Mouse (Mus musculus) mouse embryonic stem cell (cell line): ENCODE measurements around the gene Iqsec3.
"Not testable (repeated sequence)": the region's sequence is repeated elsewhere in the genome, so short reads cannot be mapped to it uniquely, and the experiment has no call there.

Experiments
- in situ Hi-C, 2 experiments: fragments of 300-500 bp; cut with MboI; formaldehyde crosslinking; loops; 1 replicate in 1 of 2; 3 replicates in 1 of 2; pipeline ENCODE4 v1.14.3; 2019 to 2020; ENCODE audit warnings: low sequenced_read_pairs in 2 of 2, low pct_unique_long_range_greater_than_20kb in 1 of 2, mixed read lengths in 1 of 2; ENCODE audit not compliant: unreplicated experiment in 1 of 2

Iqsec3 gene

DNA sequence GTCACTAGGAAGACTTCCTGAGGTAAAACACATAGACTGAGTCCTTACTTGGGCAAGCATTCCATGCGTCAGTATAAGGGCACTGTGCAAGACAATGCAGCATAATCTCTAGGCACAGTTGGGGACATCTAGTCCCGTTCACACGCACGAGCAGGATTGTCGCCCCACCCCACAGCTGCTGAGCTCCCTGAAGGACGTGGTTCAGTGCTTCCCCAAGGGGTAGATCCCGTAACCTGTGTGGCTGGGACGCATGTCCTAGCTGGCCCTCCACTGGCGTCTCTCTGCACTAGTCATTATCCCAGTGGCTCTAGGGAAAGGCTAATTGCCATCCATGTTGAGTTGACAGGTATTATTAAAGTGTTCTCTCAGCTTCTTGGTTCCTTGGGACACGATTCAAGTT lies 91.4 kb downstream of the Iqsec3 start:
- in situ Hi-C loops = no loop called here

DNA sequence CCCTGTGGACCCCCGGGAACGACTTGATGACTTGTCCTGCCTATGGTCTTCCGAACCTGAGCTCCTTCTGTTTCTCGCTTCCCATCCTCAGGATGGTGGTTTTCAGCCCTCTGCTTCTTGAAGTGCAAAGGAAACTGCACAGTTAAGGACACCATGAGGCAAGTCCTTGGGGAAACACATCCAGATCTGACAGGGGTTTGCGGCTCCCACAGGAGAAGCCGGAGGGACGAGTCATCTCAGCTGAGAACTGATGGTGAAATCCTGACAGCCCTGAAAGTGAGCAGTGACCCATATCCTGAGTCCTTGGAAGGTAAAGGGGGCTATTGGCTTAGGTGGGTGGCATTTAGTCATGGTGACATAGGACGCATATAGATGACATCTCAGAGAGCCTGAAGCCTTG lies 92.9 kb downstream of the Iqsec3 start:
- in situ Hi-C loops = no loop called here

GRCm38 (mm10) chr6:121378256-121378655 lies 95.2 kb downstream of the Iqsec3 start:
- in situ Hi-C loops = no loop called here

DNA sequence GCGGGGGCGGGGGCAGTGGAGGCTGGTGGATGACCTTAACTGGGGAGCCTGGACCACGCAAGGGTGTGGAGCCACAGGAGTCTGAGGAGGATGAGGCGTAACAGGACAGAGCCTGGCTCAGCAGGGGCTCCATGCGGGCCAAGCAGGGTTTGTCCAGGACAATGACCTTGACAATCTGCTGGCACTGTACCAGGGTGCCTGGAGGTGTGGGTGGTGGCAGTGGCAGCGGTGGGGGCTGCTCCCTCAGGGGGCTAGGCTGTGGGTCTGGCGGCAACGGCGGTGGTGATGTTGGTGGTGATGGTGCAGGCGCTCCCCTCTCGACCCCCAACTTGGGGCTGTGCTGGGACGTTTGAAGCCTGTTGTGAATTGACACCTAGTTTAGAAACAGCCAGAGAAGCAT lies 97.3 kb downstream of the Iqsec3 start:
- in situ Hi-C loops = no loop called here

DNA sequence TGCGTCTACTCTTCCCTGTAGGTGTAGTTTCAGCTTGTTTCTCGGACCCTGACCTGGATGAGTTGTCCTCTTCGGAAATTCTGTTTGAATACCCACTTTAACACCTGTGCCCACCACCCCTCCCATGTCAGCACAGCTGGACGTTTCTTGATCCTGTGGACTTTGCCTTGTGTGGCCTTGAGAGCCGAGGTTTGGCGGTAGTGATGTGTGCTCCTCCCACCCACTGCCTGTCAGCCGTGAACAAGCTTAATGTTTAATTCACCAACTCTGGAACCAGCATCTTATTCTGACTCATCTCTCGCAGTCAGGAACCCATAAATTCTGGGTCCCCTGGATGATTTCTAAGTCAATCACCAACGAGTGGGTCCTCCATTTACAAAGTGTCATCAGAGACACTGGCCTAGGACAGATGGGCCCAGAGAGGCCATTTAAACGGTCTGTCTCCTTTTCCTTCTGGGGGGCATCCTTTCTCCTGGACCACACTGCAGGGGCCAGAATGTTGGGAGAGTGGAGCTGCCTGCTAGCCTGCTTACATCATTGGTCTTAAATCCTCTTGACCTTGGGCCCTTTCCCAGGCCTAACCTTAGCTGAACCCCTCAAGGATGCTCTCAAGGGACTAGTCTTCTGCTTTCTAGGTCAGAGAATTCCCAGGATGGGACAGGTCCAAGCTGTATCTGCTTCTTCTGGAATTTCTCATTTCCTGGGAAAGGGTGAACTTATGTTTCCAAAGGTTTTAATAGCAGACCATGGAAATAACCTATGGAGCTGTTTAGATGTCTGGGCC lies 102.1 kb downstream of the Iqsec3 start:
- in situ Hi-C loops = no loop called here

DNA sequence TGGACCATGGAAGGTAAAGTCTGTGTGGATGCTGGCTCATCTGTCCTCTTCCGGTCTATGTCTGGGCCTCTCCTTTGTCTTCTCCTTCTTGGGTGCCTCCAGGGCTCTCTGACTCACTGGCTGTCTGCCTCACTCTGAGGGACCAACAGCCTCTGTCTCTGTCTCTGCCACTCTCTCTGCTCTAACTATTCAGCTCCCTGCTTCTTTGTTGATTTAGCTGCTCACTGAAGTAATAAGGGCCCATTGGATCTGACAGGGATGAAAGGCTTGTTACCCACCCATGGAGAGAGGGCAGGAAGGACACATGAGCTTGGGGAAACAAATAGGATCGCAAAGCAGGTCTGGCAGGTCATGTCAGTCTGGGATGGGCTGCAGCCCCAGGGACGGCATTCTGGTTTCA lies 106.4 kb downstream of the Iqsec3 start:
- in situ Hi-C loops = no loop called here

DNA sequence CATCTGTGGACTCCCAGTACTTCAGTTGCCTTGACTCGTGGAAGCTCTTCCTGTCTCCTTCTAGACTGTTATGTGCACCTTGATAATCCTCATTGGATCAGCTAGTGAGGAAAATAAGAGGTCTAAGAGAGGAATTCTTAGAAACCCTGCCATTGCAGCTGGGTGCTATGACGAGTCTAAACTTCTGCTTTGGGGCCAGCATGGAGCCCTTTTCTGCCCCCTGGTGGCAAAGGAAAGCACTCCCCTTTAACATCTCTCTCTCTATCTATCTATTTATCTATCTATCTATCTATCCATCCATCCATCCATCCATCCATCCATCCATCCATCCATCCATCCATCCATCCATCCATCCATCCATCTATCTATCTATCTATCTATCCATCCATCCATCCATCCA lies 106.9 kb downstream of the Iqsec3 start:
- in situ Hi-C loops = not testable (repeated sequence)

- in situ Hi-C loops = no loop called here
These were observed 109.5 kb downstream of the Iqsec3 start for GRCm38 (mm10) chr6:121363956-121364355.

DNA sequence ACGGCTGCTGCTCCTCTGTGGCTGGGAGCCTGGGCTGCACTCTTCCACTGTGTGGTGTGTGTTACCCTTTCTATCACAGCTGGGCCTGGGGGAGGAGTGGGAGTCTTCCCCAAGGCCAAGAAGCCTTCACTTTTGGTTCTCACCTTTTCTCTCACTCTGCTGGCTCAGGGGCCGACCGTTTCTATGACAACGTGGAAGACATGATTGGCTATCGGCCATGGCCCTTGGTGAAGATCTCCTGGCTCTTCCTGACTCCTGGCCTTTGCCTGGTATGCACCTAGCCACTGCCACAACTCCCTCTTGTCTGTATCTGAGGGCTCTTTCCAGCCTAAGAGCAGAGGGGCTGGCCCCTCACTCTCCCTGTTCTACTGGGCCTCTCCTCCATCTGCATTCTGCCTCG lies 110.4 kb downstream of the Iqsec3 start:
- in situ Hi-C loops = no loop called here

GRCm38 (mm10) chr6:121357232-121357631 lies 116.2 kb downstream of the Iqsec3 start:
- in situ Hi-C loops = no loop called here

DNA sequence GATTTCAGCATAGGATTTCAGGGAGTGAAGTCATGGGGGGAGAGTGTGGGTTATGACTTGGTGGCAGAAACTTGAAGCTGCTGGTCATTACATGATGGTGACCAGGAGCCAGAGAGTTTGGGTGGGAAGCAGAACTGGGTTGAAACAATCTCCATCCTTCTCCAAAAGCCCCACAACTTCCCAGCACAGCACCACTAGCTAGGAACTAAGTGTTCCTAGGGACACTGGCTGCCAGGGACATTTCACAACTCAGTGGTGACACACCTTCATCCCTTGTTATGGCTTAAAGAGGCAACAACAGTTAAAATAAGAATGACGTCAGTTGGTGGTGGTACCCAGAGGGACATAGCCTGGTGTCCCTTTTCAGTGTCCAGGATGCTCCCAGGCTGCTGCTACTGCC lies 117.4 kb downstream of the Iqsec3 start:
- in situ Hi-C loops = no loop called here

DNA sequence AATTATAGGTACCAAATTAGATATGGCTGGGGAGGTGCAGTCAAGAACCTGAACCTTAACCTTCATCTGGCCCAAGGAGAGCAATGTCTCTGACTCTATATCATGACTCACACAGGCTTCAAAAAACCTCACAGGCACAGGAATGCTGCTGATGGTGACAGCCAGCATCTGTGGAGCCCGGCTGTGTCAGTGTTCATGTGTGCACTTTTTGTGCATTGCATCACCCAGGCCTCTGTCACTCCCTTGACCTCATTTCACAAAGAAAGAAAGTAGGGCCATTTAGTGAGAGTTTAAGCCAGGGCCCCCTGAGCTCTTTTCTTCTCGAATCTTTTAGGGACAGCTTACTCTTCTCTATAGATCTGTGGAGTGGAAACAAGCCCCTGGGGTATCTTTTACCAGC lies 121.2 kb downstream of the Iqsec3 start:
- in situ Hi-C loops = no loop called here

DNA sequence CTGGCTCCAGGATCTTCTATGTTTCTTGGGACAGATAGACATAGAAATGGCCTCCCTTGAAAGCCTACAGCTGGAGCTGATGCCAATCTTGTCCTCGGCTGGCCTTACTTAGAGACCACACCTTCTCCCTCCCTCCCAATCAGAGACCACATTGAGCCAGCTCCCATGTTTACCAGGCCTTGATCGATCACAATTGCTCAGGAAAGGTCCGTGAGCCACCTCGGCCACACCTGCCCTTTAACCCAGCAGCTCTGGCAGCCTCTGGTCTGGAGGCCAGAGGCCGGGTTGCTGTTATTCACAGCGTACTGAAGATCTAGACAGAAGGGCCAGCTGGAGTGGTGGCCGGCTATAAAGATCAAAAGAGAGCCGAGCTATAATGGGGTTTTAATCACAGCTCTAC lies 127.0 kb downstream of the Iqsec3 start:
- in situ Hi-C loops = no loop called here

GRCm38 (mm10) chr6:121344329-121344728 lies 129.1 kb downstream of the Iqsec3 start:
- in situ Hi-C loops = no loop called here

- in situ Hi-C loops = no loop called here
These were observed 129.7 kb downstream of the Iqsec3 start for GRCm38 (mm10) chr6:121343771-121344123.

GRCm38 (mm10) chr6:121343026-121343770 lies 130.3 kb downstream of the Iqsec3 start, which contains the start of gene Slc6a12:
Slc6a12 (plus strand) TSS chr6:121343076.
- in situ Hi-C loops = no loop called here

DNA sequence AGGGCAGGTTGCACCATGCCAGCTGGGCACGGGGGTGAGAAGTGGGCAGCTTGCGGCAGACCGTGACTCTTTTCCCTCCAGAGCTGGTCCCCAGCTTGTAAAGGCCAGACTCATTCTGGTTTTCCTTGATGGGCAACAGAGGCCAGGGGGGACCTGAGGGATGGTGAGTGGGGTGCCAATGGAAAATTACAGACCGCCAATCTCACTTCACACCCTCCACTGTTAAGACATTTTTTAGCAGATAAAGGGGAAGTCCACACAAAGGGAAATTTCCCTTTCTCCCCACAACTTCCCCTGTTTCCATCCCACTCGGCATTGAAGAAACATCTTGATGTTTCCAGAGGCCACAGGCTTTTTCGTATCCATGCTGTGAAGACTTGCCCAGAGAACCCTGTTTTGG lies 131.8 kb downstream of the Iqsec3 start:
- in situ Hi-C loops = no loop called here

DNA sequence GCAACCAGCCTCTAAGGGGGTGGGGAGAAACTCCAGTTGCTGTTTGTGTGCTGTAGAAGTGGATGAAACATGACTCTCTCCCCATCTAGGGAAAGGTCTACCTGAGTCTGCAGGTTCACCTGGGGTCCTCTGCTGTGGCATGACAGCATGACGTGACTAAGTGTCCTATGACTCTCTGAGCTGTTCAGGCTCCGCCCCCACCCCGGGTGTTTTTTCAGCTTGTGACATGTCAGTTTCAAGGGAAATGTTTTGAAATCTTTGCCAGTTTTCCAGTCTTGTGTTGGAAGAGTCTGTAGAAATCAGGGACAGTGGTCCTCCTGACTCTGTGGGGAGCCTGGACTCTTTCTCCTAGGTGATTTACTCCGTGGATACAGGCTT lies 135.0 kb downstream of the Iqsec3 start:
- in situ Hi-C loops = loop anchor here (5.0 kb wide), 2 partner anchors 194 to 199 kb away; no protein-coding TSS in a partner anchor

GRCm38 (mm10) chr6:121337770-121338518 lies 135.5 kb downstream of the Iqsec3 start:
- in situ Hi-C loops = loop anchor here (5.0 kb wide), 2 partner anchors 194 to 199 kb away; no protein-coding TSS in a partner anchor
